Mouse (Mus musculus) hindbrain, embryonic 14.5 days (tissue): ENCODE measurements around the gene Cracr2a. TPM values are rescaled to one million over a fixed set of nuclear protein-coding genes. Genes with fewer than 3 reads are reported as not detected.

ENCODE experiments used
- ATAC-seq: fragments of 200-750 bp; cut with Nextera tagmentation; 2 replicates; pipeline ENCODE4 v1.8.0; 2017; ENCODE audit warnings: moderate number of reproducible peaks, mild to moderate bottlenecking, moderate TSS enrichment, moderate library complexity; ENCODE audit not compliant: low FRiP score
- DNase-seq: peaks from one replicate; pipeline ENCODE4 v3.0.0-alpha.2; 2015; ENCODE audit warnings: low spot score
- H3K27ac ChIP-seq: fragments of 300-500 bp; sonication (generic); 2 replicates; pipeline ENCODE4 v1.5.1; 2014; ENCODE audit warnings: mild to moderate bottlenecking, moderate library complexity
- H3K27me3 ChIP-seq: fragments of 300-500 bp; sonication (generic); 2 replicates; pipeline ENCODE4 v1.6.1; 2014; ENCODE audit warnings: mild to moderate bottlenecking, low read length, mixed read lengths; ENCODE audit not compliant: control insufficient read depth, insufficient read depth
- H3K36me3 ChIP-seq: fragments of 300-500 bp; sonication (generic); replicated peaks from 2 replicates; pipeline ENCODE4 v1.6.1; 2014; ENCODE audit not compliant: control insufficient read depth, insufficient read depth
- H3K4me1 ChIP-seq: fragments of 300-500 bp; sonication (generic); replicated peaks from 2 replicates; pipeline ENCODE4 v1.6.1; 2014; ENCODE audit warnings: antibody characterized with exemption, low read length, mixed read lengths; ENCODE audit not compliant: control insufficient read depth, insufficient read depth
- H3K4me2 ChIP-seq: fragments of 300-500 bp; sonication (generic); replicated peaks from 2 replicates; pipeline ENCODE4 v1.6.1; 2014; ENCODE audit warnings: mild to moderate bottlenecking, moderate library complexity
- H3K4me3 ChIP-seq: fragments of 300-500 bp; sonication (generic); replicated peaks from 2 replicates; pipeline ENCODE4 v1.5.1; 2014; ENCODE audit warnings: mild to moderate bottlenecking, low read length
- H3K9ac ChIP-seq: fragments of 300-500 bp; sonication (generic); 2 replicates; pipeline ENCODE4 v1.6.1; 2014
- H3K9me3 ChIP-seq: fragments of 300-500 bp; sonication (generic); 2 replicates; pipeline ENCODE4 v1.6.1; 2016; ENCODE audit warnings: low read length; ENCODE audit not compliant: control insufficient read depth
- WGBS: fragments of 180-500 bp; shearing (Covaris S2); extraction: QIAGEN DNeasy Blood & Tissue Kit; methylation state at CpG from one replicate; pipeline ENCODE4 v1.1.7; 2014; 5-methylcytosine and 5-hydroxymethylcytosine counted together
- polyA plus RNA-seq: library from polyadenylated mRNA; unstranded; fragments of >200 nt; fragmentation: Nextera tagmentation; extraction: Ambion mirVana; gene quantifications from 2 replicates; pipeline ENCODE4 v1.2.1, GENCODE M21; 2014

The Cracr2a gene
- polyA plus RNA-seq, 1 experiment from 2014 or later = 0.43 TPM

DNA sequence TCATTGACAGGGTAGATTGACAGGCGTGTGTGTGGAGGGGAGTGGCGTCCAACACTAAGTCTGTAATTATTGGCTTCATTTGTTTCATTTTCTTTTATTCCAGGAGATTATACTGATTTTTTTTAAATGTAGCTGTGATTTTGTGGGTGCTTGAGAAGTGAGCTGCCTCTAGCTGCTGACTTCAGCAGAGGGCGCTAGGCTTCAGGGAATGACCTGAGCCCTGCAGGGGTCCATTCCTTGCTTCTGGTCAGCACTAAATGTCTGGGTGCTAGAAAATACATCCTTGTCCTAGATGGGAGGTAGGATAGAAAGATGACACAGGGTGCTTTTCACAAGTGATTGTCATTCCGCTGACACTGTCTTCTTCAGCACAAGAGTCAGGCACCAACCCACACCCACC lies 108.9 kb downstream of the Cracr2a start:
- ATAC-seq = no peak
- WGBS = 93% methylated on average over 4 of the region's 4 CpGs
- H3K4me3 ChIP-seq = no peak overlapping the region
- H3K4me1 ChIP-seq = no peaks in the 10 kb centered on the region; the same call in 1 of the 2 replicates
- no peak overlapping the region for H3K9ac ChIP-seq
- no peaks in the 10 kb centered on the region for H3K36me3 ChIP-seq
- no peaks in the 10 kb centered on the region for H3K9me3 ChIP-seq
- no peak overlapping the region for H3K27ac ChIP-seq
- no peak overlapping the region for H3K4me2 ChIP-seq
- no peak for DNase-seq
- no peaks in the 10 kb centered on the region for H3K27me3 ChIP-seq

- Histone ChIP-seq H3K4me1 (no peaks in the 10 kb centered on the region; the same call in 1 of the 2 replicates), H3K4me2 (no peak overlapping the region), H3K27ac (no peak overlapping the region), H3K36me3 (no peaks in the 10 kb centered on the region), H3K4me3 (no peak overlapping the region), H3K9me3 (no peaks in the 10 kb centered on the region), H3K9ac (no peak overlapping the region), H3K27me3 (no peaks in the 10 kb centered on the region)
- no peak for ATAC-seq
- 85% methylated on average over 7 of the region's 7 CpGs for WGBS
- no peak for DNase-seq
Measured at GRCm38 (mm10) chr6:127672071-127672470, 110.9 kb downstream of the Cracr2a start.

GRCm38 (mm10) chr6:127676866-127677265 lies 115.7 kb downstream of the Cracr2a start:
- H3K36me3 ChIP-seq = no peaks in the 10 kb centered on the region
- WGBS = 39% methylated on average over 11 of the region's 11 CpGs
- no peaks in the 10 kb centered on the region for H3K9me3 ChIP-seq
- DNase-seq (no peak), ATAC-seq (peak; percentile 49; the same call in 1 of the 2 replicates)
- H3K4me3 ChIP-seq = no peak overlapping the region
- no peak overlapping the region for H3K4me2 ChIP-seq
- no peaks in the 10 kb centered on the region for H3K27me3 ChIP-seq
- H3K27ac ChIP-seq = 0 out of 2 replicates have a peak overlapping the region, but pooled peaks have one; percentile 1
- H3K4me1 ChIP-seq = 0 out of 2 replicates have a peak, but pooled peaks cover 4% of the 10 kb centered on the region
- H3K9ac ChIP-seq = no peak overlapping the region

GRCm38 (mm10) chr6:127678320-127678719 lies 117.2 kb downstream of the Cracr2a start:
- Histone ChIP-seq H3K36me3 (no peaks in the 10 kb centered on the region), H3K9me3 (no peaks in the 10 kb centered on the region), H3K4me1 (peaks cover 13% of the 10 kb centered on the region), H3K27ac (no peak overlapping the region), H3K4me2 (no peak overlapping the region), H3K9ac (no peak overlapping the region), H3K4me3 (no peak overlapping the region), H3K27me3 (no peaks in the 10 kb centered on the region)
- ATAC-seq = no peak
- no peak for DNase-seq
- 72% methylated on average over 9 of the region's 9 CpGs for WGBS

GRCm38 (mm10) chr6:127678998-127679397 lies 117.9 kb downstream of the Cracr2a start:
- ATAC-seq = no peak
- WGBS = 81% methylated on average over 3 of the region's 3 CpGs
- H3K27me3 ChIP-seq = no peaks in the 10 kb centered on the region

GRCm38 (mm10) chr6:127680784-127681183 lies 119.6 kb downstream of the Cracr2a start:
- Histone ChIP-seq H3K27ac (no peak overlapping the region), H3K4me1 (peaks cover 25% of the 10 kb centered on the region), H3K4me2 (no peak overlapping the region), H3K36me3 (no peaks in the 10 kb centered on the region), H3K9ac (no peak overlapping the region), H3K9me3 (no peaks in the 10 kb centered on the region), H3K4me3 (no peak overlapping the region), H3K27me3 (no peaks in the 10 kb centered on the region)
- ATAC-seq (no peak), DNase-seq (no peak)
- 94% methylated on average over 7 of the region's 7 CpGs for WGBS

More at GRCm38 (mm10) chr6:127678998-127679397, 117.9 kb downstream of the Cracr2a start:
- Histone ChIP-seq H3K4me2 (no peak overlapping the region), H3K4me3 (no peak overlapping the region), H3K4me1 (peaks cover 13% of the 10 kb centered on the region), H3K36me3 (no peaks in the 10 kb centered on the region), H3K9ac (no peak overlapping the region), H3K9me3 (no peaks in the 10 kb centered on the region), H3K27ac (no peak overlapping the region)
- DNase-seq = no peak

DNA sequence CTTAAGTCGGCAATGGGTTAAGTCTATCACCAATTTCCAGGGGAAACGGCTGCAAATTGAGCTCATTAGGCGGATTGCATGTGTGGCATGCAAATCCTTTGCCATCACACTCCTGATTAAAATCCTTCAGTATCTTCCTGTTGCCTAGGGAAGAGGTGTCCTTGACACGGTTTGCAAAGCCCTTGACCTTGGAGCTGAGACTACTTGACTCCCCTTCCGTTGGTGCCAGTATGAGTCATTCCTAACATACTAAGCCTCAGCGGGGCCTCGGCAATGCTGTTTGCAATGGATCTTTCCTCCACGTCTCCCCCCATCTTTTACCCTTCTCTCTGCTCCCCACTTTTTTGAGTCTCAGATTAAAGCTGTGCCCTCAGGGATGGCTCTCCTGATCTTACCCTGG lies 122.4 kb downstream of the Cracr2a start:
- H3K4me2 ChIP-seq = no peak overlapping the region
- H3K27ac ChIP-seq = peak overlapping the region; percentile 68
- DNase-seq (no peak), ATAC-seq (no peak)
- no peak overlapping the region for H3K4me3 ChIP-seq
- H3K27me3 ChIP-seq = no peaks in the 10 kb centered on the region
- peaks cover 21% of the 10 kb centered on the region for H3K4me1 ChIP-seq
- no peaks in the 10 kb centered on the region for H3K36me3 ChIP-seq
- no peak overlapping the region for H3K9ac ChIP-seq
- 56% methylated on average over 8 of the region's 8 CpGs for WGBS
- no peaks in the 10 kb centered on the region for H3K9me3 ChIP-seq

DNA sequence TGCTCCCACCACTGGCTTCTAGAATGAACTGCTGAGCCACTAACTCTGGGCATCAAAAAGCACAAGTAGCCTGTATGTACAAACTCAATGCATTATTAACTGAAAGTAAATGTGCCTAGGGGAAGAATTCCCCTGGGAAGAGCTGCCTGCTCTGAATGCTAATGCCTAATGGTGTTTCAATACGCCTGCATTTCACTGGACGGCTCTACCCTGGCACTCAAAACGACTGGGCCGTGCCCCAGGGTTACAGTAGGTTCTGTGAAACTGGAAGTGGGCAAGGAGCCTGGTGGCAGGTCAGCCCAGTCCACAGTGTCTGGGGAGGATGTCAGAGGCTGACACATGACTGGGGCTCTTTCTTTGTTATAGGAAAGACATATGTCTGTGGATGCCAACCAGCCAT lies 123.8 kb downstream of the Cracr2a start:
- peak; percentile 71 for DNase-seq
- ATAC-seq = peak; percentile 64
- H3K4me2 ChIP-seq = no peak overlapping the region

GRCm38 (mm10) chr6:127687181-127687860 lies 126.2 kb downstream of the Cracr2a start:
- Histone ChIP-seq H3K9me3 (no peaks in the 10 kb centered on the region), H3K4me2 (no peak overlapping the region), H3K27me3 (no peaks in the 10 kb centered on the region), H3K9ac (no peak overlapping the region), H3K36me3 (no peaks in the 10 kb centered on the region; the same call in 1 of the 2 replicates), H3K4me3 (no peak overlapping the region), H3K27ac (no peak overlapping the region), H3K4me1 (peaks cover 21% of the 10 kb centered on the region)
- no peak for DNase-seq
- ATAC-seq = no peak
- 92% methylated on average over 6 of the region's 6 CpGs for WGBS

More for the DNA sequence above, 123.8 kb downstream of the Cracr2a start:
- H3K36me3 ChIP-seq = no peaks in the 10 kb centered on the region; the same call in 1 of the 2 replicates
- peaks cover 21% of the 10 kb centered on the region for H3K4me1 ChIP-seq
- H3K27ac ChIP-seq = peak overlapping the region; percentile 47; the same call in 1 of the 2 replicates
- no peaks in the 10 kb centered on the region for H3K27me3 ChIP-seq
- no peaks in the 10 kb centered on the region for H3K9me3 ChIP-seq
- WGBS = 22% methylated on average over 4 of the region's 4 CpGs
- H3K9ac ChIP-seq = no peak overlapping the region
- H3K4me3 ChIP-seq = no peak overlapping the region
